Mouse (Mus musculus) kidney, postnatal 14 days (tissue): ENCODE data around the gene Kat6b.
"Not testable (repeated sequence)": the region's sequence is repeated elsewhere in the genome, so short reads cannot be mapped to it uniquely, and the experiment has no call there.

Experiments
- DNase-seq: peaks from one replicate; pipeline ENCODE4 v3.0.0; 2022; ENCODE audit warnings: mixed read lengths

Kat6b gene

DNA sequence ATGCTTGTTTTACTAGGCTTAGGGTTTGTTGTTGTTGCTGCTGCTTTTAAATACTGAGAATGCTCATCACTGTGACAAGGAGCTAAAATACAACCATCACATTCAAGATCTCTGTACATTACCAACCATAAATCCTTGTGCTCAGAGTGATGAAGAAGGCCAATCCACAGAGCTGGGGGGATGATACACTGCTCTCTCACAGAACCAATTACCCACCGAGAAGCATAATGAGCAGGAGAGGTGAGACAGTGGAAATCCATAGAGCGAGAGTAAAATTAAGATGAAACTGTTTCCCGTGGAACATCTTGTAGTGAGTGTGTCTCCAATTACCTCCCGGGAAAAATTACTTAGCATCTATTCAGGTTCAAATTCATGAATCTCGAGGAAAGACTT is 118.9 kb downstream of the Kat6b start:
- no peak for DNase-seq

DNA sequence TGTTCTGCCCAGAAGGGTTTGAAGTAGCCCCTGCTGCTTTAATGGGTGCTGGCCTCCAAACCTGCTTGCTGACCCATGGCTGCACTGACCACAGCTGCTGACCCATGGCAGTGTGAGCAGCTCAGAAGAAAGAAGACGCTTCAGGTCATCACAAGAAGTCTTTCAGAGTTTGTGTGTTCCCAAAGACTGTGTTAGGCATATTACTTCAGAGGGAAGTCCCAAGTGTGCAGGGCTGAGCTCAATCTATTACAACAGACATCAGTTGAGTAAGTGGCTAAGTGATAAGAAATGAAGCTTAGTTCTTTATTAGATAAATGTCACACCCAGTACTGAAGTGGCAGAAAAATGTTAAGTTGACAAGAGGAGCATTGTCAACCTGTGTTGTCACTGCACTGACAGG is 119.4 kb downstream of the Kat6b start:
- DNase-seq, result no peak

DNA sequence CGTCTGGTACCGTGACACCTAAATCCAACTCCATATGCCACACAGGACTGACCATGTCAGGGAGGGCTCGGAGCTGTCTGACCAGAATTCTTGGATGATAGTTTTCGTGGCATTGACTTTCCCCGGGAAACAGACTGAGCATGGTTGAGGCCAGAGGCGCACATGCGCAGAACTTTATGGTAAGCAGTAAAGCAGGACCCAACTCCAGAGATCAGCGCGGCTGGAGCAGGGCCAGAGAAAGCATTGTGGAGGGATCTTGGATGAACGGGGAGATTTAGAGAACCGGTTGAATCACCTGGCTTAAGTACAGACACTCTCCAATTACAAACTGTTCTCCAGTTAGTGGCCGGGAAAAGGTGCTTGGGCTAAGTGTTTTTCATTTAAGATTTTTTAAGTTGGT is 120.9 kb downstream of the Kat6b start:
- DNase-seq, result no peak

DNA sequence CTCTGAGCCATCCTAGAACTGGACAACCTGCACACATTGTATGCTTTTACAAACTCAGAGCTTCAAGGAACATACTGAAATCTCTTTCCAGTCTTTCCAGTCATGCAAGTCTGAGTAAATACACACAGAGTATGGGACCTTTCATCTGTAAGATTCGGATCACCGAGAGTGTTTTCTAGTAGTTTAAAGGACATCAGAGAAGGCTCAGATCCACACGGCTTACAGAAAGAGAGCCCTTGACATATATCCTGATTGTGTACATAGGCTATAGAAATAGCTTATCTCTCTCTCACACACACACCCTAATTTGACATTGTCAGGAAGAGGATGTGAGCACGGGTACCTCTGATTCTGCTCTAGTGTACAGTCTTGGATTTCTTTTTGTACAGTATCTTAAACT is 121.7 kb downstream of the Kat6b start:
- DNase-seq, result no peak

DNA sequence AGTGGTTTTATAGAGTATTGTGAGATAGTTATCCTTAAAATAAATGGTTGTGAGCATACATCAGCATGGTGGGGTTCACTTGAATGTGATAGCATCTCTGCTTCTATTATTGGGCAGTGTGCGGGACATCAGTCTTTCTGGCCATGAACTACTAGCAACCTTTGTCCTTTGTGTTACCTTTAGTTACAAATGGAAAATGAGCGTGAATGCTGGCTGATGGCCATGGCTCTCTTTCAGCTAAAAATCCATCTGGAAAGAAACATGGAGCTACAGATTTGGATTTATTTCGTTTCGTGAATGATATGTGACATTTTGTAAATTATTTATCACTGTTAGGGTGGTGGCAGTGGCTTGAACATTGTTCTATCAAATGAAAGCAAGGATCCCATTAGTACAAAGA is 126.5 kb downstream of the Kat6b start:
- DNase-seq, result no peak

DNA sequence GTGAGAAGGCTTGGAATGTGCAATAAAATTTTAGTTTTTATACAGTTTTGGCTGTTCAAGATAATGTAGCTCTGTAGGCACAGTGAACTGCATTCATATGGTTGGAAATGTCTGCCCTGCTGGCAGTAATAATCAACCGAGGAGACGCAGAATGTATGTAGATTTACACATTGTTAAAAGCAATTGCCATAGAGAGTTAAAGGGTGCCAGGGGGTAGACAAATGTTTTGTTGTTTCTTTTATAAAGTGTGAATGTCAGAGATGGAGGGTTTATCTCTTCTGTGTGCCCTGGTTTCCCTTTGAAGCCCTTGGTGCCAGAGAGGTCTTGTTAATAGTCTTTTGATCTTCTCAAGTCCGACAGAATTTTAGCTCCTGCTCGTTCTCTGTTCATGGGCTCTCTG is 127.7 kb downstream of the Kat6b start:
- no peak for DNase-seq

DNA sequence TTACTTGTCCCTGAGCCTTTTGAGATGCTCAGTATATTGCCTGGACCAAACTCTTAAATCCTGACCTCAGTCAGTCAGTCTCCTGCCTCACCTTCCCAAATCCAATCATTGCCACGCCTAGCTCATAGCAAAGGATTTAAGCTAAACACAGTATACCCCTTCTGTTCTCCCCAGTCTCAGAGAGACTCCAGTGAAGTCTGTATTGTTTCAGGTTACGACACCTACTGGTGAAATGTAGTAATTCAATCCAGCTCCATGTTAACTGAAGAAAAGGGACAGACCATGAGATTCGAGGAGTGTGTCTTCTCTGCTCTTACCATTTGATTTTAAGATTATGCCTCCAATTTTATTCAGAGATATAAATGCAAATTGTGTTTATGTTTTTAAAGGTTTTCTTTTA is 129.0 kb downstream of the Kat6b start:
- DNase-seq, result peak; percentile 57

DNA sequence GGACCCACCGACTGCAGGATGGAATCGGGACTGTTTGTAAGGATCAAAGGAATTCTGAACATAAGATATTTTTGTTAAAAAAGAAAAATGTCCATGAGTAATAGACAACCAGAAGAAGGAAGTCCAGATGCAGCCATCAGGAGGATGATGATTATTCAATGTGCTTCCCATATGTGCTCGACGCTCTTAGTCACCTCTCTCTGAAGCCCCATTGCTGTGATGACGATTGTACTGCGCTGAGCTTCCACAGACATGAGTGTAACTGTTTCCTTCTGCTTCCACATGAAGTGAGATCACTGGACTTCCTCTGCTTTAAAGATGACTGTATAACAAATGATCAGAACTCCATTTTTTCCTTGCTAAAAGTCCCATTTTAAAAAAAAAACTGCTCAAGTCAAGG is 131.8 kb downstream of the Kat6b start:
- no peak for DNase-seq

DNA sequence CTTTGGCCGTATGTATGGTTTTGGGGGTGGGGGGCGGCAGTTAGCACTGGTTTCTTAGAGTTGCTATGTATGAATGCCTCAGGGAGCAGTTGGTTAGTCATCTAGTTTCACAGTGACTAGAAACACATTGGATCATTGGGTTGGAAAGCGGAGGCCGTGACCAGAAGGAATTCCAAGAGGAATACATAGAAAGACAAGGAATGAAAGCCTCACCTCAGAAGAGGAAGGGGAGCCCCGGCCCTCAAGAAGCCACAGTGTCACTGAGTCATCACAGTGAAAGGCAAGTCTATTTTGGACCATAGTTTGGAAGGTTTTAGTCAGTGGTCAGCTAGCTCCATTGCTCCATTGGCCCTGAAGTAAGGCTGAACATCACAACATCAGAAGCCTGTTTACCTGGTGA is 132.9 kb downstream of the Kat6b start:
- DNase-seq, result no peak

DNA sequence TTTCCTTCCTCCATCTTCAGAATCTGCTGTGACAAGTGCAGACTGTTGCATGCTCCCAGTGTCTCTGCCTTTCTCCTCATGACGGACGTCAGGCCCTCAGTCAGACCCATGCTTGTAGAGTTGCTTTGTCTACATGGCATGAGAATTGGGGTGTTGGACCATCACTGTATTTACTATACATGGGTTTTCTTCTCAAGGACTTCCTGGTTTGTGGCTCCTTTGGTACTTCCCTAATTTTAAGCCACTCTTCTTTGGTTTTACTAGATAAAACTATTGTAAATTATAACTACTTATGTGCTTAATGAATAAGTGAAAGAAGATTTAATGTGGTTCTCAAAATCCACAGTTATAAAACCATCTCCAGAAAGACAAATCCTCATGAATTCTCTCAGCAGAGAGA is 134.6 kb downstream of the Kat6b start:
- no peak for DNase-seq

DNA sequence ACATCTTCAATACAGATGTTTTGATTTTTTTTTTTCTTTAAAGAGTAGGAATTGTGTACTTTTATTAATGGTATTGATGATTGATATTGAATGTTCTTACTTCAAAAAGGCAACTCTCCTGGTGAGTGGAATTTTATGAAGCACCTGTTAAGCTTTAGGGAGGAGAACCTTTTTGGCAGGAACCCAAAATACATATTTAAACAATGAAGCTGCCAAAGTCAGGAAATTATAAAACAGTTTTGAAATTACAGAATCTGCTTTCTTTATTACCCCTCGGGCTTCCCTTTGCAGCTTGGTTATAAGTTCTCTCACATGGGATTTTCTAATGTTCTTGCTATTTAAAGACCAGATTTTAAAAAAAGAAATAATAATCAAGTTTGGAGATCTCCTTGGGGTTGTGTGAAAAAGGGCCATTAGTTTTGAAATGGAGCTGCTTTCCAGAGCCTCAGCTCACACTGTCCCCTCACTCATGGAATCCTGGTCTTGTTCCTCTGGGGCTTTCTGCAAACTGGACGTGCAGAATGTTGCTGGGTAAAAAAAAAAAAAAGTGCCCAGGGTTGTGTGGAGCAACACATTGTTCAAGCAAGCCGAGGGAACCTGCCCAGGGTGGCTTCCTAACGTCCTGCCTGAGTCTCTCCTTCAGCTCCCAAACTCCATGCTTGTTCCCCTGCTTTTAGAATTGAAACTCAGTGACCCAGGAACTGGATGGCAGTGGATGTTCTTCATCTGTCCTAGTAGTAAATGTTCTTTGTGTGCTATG is 136.2 kb downstream of the Kat6b start:
- DNase-seq, result no peak

DNA sequence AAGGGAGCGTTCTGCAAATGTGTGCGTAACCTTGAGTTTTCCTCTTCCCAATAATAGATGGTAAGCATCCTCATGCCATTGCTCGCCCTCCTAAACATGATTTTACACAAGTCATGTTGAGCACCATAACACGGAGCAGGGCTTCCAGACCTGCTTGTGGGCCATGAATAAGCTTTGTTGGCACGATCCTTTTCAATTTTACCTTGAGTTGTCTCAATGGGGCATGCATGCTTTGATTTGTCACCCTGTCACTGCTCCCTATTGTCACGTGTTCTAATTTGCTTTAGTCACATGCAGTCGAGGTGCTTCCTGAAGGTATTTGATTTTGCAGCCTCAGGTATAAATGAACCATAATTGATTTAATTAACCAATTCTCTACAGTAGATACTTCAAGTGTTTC is 138.7 kb downstream of the Kat6b start:
- no peak for DNase-seq

DNA sequence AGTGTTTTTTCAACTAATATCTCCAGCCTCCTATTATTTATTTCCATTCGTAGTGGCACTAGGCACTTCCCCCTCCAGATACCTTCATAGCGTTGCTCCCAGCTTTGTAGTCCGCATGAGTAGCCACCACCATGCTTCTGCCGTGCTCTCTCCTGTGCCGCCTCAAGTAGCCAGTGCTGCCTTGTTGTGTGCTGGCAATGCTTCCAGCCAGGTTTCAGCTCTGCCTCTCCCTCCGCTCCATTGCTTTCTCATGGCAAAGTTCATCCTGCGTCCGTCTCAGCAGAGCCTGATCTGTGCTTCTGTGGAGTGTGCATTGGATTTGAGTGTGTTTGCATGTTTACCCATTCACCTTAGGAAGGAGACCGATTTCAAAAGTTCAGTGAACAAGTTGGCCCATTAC is 144.7 kb downstream of the Kat6b start:
- DNase-seq, result peak; percentile 51

DNA sequence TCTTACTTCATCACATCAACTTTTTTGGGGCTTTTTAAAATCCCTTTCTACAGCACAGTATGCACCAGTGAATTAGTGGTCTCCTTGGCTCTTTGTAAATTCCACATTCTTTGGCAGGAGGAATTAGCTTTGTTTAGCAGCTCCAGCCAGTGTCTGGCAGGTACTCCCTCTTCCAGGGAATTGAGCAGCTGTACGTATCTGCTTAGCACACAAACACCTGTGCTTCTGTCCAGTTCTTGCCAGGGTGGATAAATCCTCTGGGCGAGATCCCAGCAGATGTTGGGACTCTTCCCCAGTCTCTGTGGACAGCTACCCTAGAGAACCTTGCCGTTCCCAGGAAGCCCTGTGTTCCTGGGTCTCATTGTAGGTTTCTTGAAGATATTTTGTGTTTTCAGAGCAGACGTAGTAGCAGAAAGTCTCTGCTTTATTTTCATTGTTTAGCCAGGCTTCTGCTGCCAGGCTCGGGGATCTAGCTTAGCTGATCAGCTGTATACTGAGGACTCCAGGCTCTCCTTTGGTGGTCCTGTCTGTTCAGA is 150.5 kb downstream of the Kat6b start:
- no peak for DNase-seq

DNA sequence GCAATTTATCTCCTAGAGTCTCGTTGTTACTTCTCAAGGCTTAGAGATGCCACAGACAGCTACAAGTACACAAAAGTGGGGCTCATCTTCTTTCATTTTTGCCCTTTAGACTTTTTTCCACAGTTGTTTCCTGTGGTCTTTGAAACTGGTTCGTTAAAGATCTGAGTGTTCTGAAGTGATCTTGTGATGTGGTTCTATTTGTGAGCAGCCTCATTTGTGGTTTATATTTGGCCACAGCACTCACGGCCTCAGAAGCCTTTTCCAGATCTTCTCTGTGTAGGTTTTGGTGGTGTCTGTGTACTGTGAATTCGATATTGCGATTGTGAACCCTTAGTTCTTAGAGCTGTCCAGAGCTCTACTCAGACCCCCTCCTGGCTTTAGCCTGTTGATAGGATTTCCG is 155.3 kb downstream of the Kat6b start:
- no peak for DNase-seq

DNA sequence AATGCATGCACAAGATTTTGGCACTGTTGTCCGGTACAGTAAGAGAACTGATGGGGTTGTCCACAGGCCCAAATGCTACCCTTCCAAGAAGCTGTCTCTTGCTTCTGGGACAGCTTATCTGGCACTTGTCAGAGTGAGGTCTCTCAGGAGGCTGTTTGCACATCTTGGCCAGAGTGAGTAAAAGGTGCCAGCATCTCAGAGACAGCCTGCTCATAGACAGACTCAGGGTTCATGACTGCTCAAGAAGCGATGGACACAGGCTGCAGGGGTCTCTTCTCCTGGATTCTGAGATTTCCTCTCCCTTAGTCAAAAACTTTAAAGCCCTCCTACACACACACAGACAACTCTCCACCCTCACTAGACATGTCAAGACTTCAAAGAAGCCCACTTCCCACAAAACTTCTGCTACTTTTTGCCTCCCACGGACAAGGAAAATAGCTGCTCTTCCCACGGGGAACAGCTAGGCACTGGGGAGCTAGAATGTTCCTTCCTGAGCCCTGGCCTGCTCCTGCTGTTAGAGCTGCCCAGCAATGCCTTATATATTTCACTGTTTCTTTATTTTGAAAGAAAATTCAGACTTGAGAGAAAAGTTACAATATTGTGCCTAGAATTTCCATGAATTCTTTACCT is 159.7 kb downstream of the Kat6b start:
- DNase-seq, result no peak

DNA sequence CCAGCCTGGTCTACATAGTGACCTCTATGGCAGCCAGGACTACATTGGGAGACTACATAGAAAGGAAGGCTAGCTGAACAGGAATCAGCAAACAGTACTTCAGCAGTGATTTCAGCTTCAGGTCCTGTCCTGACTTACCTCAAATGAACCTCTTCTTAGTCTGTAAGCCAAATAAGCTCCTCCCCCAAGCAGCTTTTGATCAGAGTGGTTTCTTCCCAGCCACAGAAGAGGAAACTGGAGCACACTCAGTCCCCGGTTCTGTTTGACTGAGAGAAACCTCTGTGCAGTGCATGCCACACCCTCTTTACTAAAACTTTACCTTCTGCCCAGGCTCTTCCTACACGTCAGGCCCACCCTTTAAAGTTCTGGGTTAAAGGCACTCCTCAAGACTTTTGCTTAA is 172.6 kb downstream of the Kat6b start:
- no peak for DNase-seq

DNA sequence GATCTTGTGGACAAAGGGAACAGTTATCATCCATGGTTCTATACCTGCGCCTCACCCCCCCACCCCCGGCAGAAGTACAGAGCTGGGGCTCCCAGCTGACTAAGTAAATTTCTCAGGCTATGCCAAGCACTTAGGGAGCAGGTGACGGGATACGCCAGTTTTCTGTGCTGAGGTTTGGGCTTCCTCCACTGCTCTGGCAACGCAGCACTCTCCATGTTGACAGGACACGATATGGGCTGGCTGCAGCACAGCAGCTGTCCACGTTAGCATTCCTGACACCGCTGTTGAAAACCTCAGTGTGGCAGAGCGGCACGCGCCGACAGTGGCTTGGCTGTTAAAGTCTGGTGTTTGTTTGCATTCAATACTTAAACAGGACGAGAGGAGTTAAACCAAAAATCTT is 177.9 kb downstream of the Kat6b start:
- DNase-seq, result no peak

DNA sequence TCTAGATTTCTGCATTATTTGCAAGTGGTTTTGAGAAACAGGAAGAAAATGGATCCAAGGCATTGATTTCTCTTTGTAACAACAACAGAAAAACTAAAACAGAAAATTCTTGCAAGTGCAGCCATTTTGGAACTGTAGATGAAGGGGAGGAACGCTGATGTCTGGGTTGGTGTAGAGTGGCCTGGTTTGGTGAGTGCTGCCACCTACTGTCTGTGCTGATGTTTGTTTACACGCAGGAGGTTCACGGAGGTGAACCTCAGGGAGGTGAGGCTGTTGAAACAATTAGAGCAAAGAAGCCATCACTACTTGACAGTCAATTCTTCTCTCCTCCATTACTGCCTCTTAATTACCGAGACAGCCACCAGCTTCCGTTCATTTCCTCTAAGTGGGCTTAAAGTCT is 178.4 kb downstream of the Kat6b start:
- DNase-seq, result peak; percentile 67

DNA sequence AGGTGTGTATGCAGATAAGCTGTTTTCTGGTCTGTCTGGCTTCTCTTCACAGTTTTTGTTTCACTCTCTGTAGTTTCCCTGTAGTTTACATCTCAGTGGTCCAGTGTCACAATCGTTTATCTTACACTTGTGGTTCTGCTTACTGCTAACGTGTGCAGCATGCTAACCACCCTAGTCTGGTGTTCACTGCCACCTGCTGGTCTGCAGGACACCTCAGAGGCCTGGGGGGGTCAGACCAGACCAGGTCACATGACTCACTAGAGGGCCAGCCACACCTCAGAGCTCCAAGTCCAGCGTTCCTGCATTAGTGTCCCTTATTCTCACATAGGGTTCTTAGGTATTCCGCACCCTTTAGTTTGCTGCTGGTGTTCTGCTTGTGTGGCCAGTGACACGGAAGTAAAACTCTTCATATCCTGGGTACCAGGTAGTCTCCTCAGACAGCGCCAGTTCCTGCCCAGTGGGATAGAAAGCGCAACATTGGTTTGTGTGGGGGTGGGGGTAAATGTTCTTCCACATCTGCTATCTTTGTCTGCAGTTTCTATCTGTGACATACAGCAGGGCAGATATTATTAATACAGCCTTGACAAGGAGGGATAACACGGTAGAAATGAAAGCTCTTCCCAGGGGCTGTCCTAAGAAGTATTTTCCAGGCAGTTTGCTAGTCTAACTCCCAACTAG is 181.4 kb downstream of the Kat6b start:
- DNase-seq, result peak; percentile 58

DNA sequence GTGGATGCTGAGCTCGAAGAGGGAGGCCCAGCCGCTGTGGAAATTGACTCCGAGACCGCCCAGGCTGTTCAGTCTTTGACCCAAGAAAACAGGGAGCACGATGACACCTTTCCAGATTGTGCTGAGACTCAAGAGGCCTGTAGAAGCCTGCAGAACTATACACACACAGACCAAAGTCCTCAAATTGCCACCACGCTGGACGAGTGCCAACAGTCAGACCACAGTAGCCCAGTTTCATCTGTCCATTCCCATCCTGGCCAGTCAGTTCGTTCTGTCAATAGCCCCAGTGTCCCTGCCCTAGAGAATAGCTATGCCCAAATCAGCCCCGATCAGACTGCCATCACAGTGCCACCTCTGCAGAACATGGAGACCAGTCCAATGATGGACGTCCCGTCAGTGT is 188.0 kb downstream of the Kat6b start:
- DNase-seq, result no peak

DNA sequence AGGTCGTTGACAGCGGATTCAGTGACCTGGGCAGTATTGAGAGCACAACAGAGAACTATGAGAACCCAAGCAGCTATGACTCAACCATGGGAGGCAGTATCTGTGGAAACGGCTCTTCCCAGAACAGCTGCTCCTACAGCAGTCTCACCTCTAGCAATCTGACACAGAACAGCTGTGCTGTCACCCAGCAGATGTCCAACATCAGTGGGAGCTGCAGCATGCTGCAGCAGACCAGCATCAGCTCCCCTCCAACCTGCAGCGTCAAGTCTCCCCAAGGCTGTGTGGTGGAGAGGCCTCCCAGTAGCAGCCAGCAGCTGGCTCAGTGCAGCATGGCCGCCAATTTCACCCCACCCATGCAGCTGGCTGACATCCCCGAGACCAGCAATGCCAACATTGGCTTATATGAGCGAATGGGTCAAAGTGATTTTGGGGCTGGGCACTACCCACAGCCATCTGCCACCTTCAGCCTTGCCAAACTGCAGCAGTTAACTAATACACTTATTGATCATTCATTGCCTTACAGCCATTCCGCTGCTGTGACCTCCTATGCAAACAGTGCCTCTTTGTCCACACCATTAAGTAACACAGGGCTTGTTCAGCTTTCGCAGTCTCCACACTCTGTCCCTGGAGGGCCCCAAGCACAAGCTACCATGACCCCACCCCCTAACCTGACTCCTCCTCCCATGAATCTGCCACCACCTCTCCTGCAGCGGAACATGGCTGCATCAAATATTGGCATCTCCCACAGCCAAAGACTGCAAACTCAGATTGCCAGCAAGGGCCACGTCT is 188.6 kb downstream of the Kat6b start:
- DNase-seq, result peak; percentile 21

DNA sequence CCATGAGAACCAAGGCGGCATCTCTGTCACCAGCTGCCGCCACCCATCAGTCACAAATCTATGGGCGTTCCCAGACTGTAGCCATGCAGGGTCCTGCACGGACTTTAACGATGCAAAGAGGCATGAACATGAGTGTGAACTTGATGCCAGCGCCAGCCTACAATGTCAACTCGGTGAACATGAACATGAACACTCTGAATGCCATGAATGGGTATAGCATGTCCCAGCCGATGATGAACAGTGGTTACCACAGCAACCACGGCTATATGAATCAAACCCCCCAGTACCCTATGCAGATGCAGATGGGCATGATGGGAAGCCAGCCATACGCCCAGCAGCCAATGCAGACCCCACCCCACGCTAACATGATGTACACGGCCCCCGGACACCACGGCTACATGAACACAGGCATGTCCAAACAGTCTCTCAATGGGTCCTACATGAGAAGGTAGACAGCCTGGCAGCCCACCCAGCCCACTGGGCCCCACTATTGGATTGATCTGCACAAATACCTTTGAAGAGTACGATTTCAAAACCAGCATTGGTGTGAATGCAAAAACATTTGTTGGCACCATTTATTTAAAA is 189.3 kb downstream of the Kat6b start:
- not testable (repeated sequence) for DNase-seq
